Mouse (Mus musculus): Measurements from ENCODE around the gene Rftn1.

Gene Rftn1

GRCm38 (mm10) chr17:50010096-50010495, 180.4 kb downstream of the Rftn1 start:
- DNase-seq = no peak

GRCm38 (mm10) chr17:50006721-50007351, 183.6 kb downstream of the Rftn1 start:
- peak; percentile 38 for DNase-seq

GRCm38 (mm10) chr17:50006338-50006720, 184.1 kb downstream of the Rftn1 start:
- DNase-seq = peak; percentile 28

GRCm38 (mm10) chr17:50003156-50003555, 187.3 kb downstream of the Rftn1 start:
- peak; percentile 82 for DNase-seq

GRCm38 (mm10) chr17:50002171-50002570, 188.3 kb downstream of the Rftn1 start:
- peak; percentile 93 for DNase-seq

- no peak for DNase-seq
Measured at GRCm38 (mm10) chr17:50001754-50002153, 188.7 kb downstream of the Rftn1 start.

- DNase-seq = peak; percentile 98
Measured at GRCm38 (mm10) chr17:50000580-50000979, 189.9 kb downstream of the Rftn1 start.

- DNase-seq = no peak
Measured at GRCm38 (mm10) chr17:49996626-49997152, 193.8 kb downstream of the Rftn1 start.

GRCm38 (mm10) chr17:49996097-49996496, 194.4 kb downstream of the Rftn1 start:
- no peak for DNase-seq

GRCm38 (mm10) chr17:49995226-49995625, 195.2 kb downstream of the Rftn1 start:
- DNase-seq = no peak

GRCm38 (mm10) chr17:49993631-49994030, 196.8 kb downstream of the Rftn1 start:
- DNase-seq = no peak

- no peak for DNase-seq
Measured at GRCm38 (mm10) chr17:49992625-49993603, 197.6 kb downstream of the Rftn1 start.

- no peak for DNase-seq
Measured at GRCm38 (mm10) chr17:49989583-49989982, 200.9 kb downstream of the Rftn1 start.

GRCm38 (mm10) chr17:49987095-49987494, 203.4 kb downstream of the Rftn1 start:
- no peak for DNase-seq

GRCm38 (mm10) chr17:49983478-49983877, 207.0 kb downstream of the Rftn1 start:
- DNase-seq = no peak

GRCm38 (mm10) chr17:49982611-49983390, 207.7 kb downstream of the Rftn1 start:
- DNase-seq = no peak

GRCm38 (mm10) chr17:49981591-49981990, 208.9 kb downstream of the Rftn1 start:
- DNase-seq = no peak

GRCm38 (mm10) chr17:49979761-49980285, 210.7 kb downstream of the Rftn1 start:
- DNase-seq = no peak

GRCm38 (mm10) chr17:49977424-49977790, 213.1 kb downstream of the Rftn1 start:
- no peak for DNase-seq

GRCm38 (mm10) chr17:49976678-49977423, 213.6 kb downstream of the Rftn1 start:
- no peak for DNase-seq

GRCm38 (mm10) chr17:49975481-49975880, 215.0 kb downstream of the Rftn1 start:
- no peak for DNase-seq

GRCm38 (mm10) chr17:49974996-49975395, 215.5 kb downstream of the Rftn1 start:
- no peak for DNase-seq
